Mouse (Mus musculus) left cerebral cortex, postnatal 4 days (tissue): ENCODE results near the gene Vmn2r46. TPM values are rescaled to one million over a fixed set of nuclear protein-coding genes. Genes with fewer than 3 reads are reported as not detected.
"Not testable (repeated sequence)": the region's sequence is repeated elsewhere in the genome, so short reads cannot be mapped to it uniquely, and the experiment has no call there.

Experiments used
- DNase-seq: peaks from one replicate; pipeline ENCODE4 v3.0.0-alpha.2; 2022
- intact Hi-C: fragments of 180-260 bp; cut with DNase I; formaldehyde crosslinking; loops from one replicate; pipeline ENCODE4 v1.15.1; 2025
- total RNA-seq, 2 experiments: library from RNA; stranded (reverse); gene quantifications; 2 replicates each; pipeline ENCODE4 v1.2.3; 2021

Vmn2r46 gene
- total RNA-seq = not detected

GRCm38 (mm10) chr7:9770471-9770870 is at the start of gene Vmn2r46:
Vmn2r46 (minus strand) TSS chr7:9770571.
- intact Hi-C loops = not testable (repeated sequence)

More at GRCm38 (mm10) chr7:9770471-9770870, at the start of gene Vmn2r46:
- DNase-seq = not testable (repeated sequence)

Other genes with a start within 250 kb of the Vmn2r46 start
- not detected for gene Vmn2r47, start 70.8 kb upstream of the Vmn2r46 start, total RNA-seq
- not detected for gene Vmn2r48, start 183.0 kb upstream of the Vmn2r46 start, total RNA-seq
- not detected for gene Vmn2r49, start 221.7 kb upstream of the Vmn2r46 start, total RNA-seq